Mouse (Mus musculus): Measurements from ENCODE around the gene Tekt4.

Gene Tekt4

GRCm38 (mm10) chr17:25475946-25476744 is 21.7 kb downstream of the Tekt4 start:
- peak in 1 of 2 experiments; percentile 64 for DNase-seq (ENCODE audit: low spot score in 2 of 2)

GRCm38 (mm10) chr17:25480152-25480551 is 25.7 kb downstream of the Tekt4 start:
- DNase-seq (ENCODE audit: low spot score in 2 of 2) = no peak

- DNase-seq (ENCODE audit: low spot score in 2 of 2) = no peak
Observed at GRCm38 (mm10) chr17:25480820-25481219, 26.4 kb downstream of the Tekt4 start.

- DNase-seq (ENCODE audit: low spot score in 2 of 2) = no peak
Observed at GRCm38 (mm10) chr17:25482092-25482491, 27.7 kb downstream of the Tekt4 start.

- DNase-seq (ENCODE audit: low spot score in 2 of 2) = no peak
Observed at GRCm38 (mm10) chr17:25497013-25497412, 42.6 kb downstream of the Tekt4 start, which contains the start of gene Sstr5. TSS of gene Sstr5 (minus strand) at chr17:25497288.

GRCm38 (mm10) chr17:25502599-25502998 is 48.2 kb downstream of the Tekt4 start:
- DNase-seq (ENCODE audit: low spot score in 2 of 2) = no peak

GRCm38 (mm10) chr17:25507799-25508198 is 53.4 kb downstream of the Tekt4 start:
- DNase-seq (ENCODE audit: low spot score in 2 of 2) = peak; percentile 64 to 65

GRCm38 (mm10) chr17:25508860-25509577 is 54.6 kb downstream of the Tekt4 start:
- peak; percentile 79 to 84 for DNase-seq (ENCODE audit: low spot score in 2 of 2)

GRCm38 (mm10) chr17:25510074-25510830 is 55.8 kb downstream of the Tekt4 start:
- DNase-seq (ENCODE audit: low spot score in 2 of 2) = no peak

GRCm38 (mm10) chr17:25511876-25512275 is 57.5 kb downstream of the Tekt4 start:
- no peak for DNase-seq (ENCODE audit: low spot score in 2 of 2)

- DNase-seq (ENCODE audit: low spot score in 2 of 2) = no peak
Observed at GRCm38 (mm10) chr17:25514055-25514454, 59.6 kb downstream of the Tekt4 start.

- DNase-seq (ENCODE audit: low spot score in 2 of 2) = no peak
Observed at GRCm38 (mm10) chr17:25516315-25516714, 61.9 kb downstream of the Tekt4 start.

- DNase-seq (ENCODE audit: low spot score in 2 of 2) = peak; percentile 10 to 25
Observed at GRCm38 (mm10) chr17:25518144-25518543, 63.7 kb downstream of the Tekt4 start.

- peak in 1 of 2 experiments; percentile 10 for DNase-seq (ENCODE audit: low spot score in 2 of 2)
Observed at GRCm38 (mm10) chr17:25519511-25519910, 65.1 kb downstream of the Tekt4 start.

- no peak for DNase-seq (ENCODE audit: low spot score in 2 of 2)
Observed at GRCm38 (mm10) chr17:25520492-25520891, 66.1 kb downstream of the Tekt4 start.

GRCm38 (mm10) chr17:25522080-25522479 is 67.7 kb downstream of the Tekt4 start:
- no peak for DNase-seq (ENCODE audit: low spot score in 2 of 2)
